In genomic region chr11:99389264-99389663, GRCm38 (mm10) we compare ENCODE assay signal across 10 mouse cellular contexts. TPM values are rescaled to one million over a fixed set of nuclear protein-coding genes. Genes with fewer than 3 reads are reported as not detected.
DNase-seq lines count a peak whose midpoint lies in the region; ATAC-seq and TF ChIP-seq lines count a peak whose summit lies in the region.
"Had no signal": no experiment of that assay in that cellular context is flagged by ENCODE, and none has a peak within 500 bp of the region (broad histone marks: within the 10 kb centered on the region; RNA-seq: fewer than 3 reads in every experiment).

Krt10 (minus strand) TSS chr11:99389364.

- WGBS in cerebellum, adult 2 months: 92% methylated on average over 4 of the region's 4 CpGs
- 85% methylated on average over 4 of the region's 4 CpGs for WGBS in intestine, embryonic 16.5 days
- 78% methylated on average over 4 of the region's 4 CpGs for WGBS in neural tube, embryonic 14.5 days

- no peaks in the 10 kb centered on the region for H3K9me3 ChIP-seq in intestine, embryonic 16.5 days (ENCODE audit: control insufficient read depth, low read length)
- H3K9me3 ChIP-seq in neural tube, embryonic 14.5 days (ENCODE audit: control insufficient read depth, low read length): no peaks in the 10 kb centered on the region

- TF ChIP-seq CTCF in cerebellum, adult 2 months (IDR thresholded peaks at IDR 0.05; ENCODE audit: borderline replicate concordance, insufficient read depth, low read depth, low read length): no peak
- no peak for TF ChIP-seq CTCF in left cerebral cortex, adult 2 months (IDR thresholded peaks at IDR 0.05)

- ATAC-seq in intestine, embryonic 16.5 days: no peak
- ATAC-seq in neural tube, embryonic 14.5 days (ENCODE audit: low read depth): no peak

- no peaks in the 10 kb centered on the region for H3K36me3 ChIP-seq in intestine, embryonic 16.5 days (ENCODE audit: control insufficient read depth, insufficient read depth, low read length)
- no peaks in the 10 kb centered on the region for H3K36me3 ChIP-seq in neural tube, embryonic 14.5 days (ENCODE audit: control insufficient read depth, insufficient read depth, low read length)

- H3K9ac ChIP-seq in intestine, embryonic 16.5 days (ENCODE audit: low read depth, low read length): no peak within 1 kb of the TSS
- H3K9ac ChIP-seq in neural tube, embryonic 14.5 days (replicated peaks; ENCODE audit: low read depth, low read length): no peak within 1 kb of the TSS

- intact Hi-C loops in left cerebral cortex, postnatal 25 days (cut with DNase I): loop anchor here (10.0 kb wide), 2 partner anchors 186 to 616 kb away; no protein-coding TSS in a partner anchor
- intact Hi-C loops in left cerebral cortex, adult 2 months (cut with DNase I): no loop called here

- H3K27me3 ChIP-seq in cerebellum, adult 2 months (ENCODE audit: control insufficient read depth, insufficient read depth, low read length): no peaks in the 10 kb centered on the region
- no peaks in the 10 kb centered on the region for H3K27me3 ChIP-seq in intestine, embryonic 16.5 days (replicated peaks; ENCODE audit: control insufficient read depth, insufficient read depth, low read length)
- H3K27me3 ChIP-seq in neural tube, embryonic 14.5 days (ENCODE audit: control insufficient read depth, insufficient read depth, low read length): no peaks in the 10 kb centered on the region

- TF ChIP-seq POLR2A in cerebellum, adult 2 months (IDR thresholded peaks at IDR 0.05; ENCODE audit: borderline replicate concordance, insufficient read depth, low read length): no peak

- H3K4me1 ChIP-seq in cerebellum, adult 2 months (ENCODE audit: control insufficient read depth, insufficient read depth, low read length): no peaks in the 10 kb centered on the region
- H3K4me1 ChIP-seq in intestine, embryonic 16.5 days (ENCODE audit: control insufficient read depth, insufficient read depth, low read length): peaks cover 3% of the 10 kb centered on the region; the same call in 1 of the 2 replicates
- H3K4me1 ChIP-seq in neural tube, embryonic 14.5 days (ENCODE audit: control insufficient read depth, insufficient read depth, low read length): peaks cover 4% of the 10 kb centered on the region; the same call in 1 of the 2 replicates

- H3K4me2 ChIP-seq in intestine, embryonic 16.5 days (ENCODE audit: low read depth, low read length): no peak within 1 kb of the TSS
- H3K4me2 ChIP-seq in neural tube, embryonic 14.5 days (ENCODE audit: low read depth, low read length): no peak within 1 kb of the TSS

- no peak within 1 kb of the TSS for H3K27ac ChIP-seq in cerebellum, adult 2 months (ENCODE audit: insufficient read depth, low read length)
- no peak within 1 kb of the TSS for H3K27ac ChIP-seq in left cerebral cortex, adult 2 months
- H3K27ac ChIP-seq in intestine, embryonic 16.5 days (ENCODE audit: low read length): no peak within 1 kb of the TSS
- H3K27ac ChIP-seq in neural tube, embryonic 14.5 days (ENCODE audit: low read depth, low read length): no peak within 1 kb of the TSS

- H3K4me3 ChIP-seq in cerebellum, adult 2 months (replicated peaks; ENCODE audit: insufficient read depth, low read depth, low read length): no peak within 1 kb of the TSS
- no peak within 1 kb of the TSS for H3K4me3 ChIP-seq in left cerebral cortex, adult 2 months
- H3K4me3 ChIP-seq in intestine, embryonic 16.5 days (ENCODE audit: low read length): no peak within 1 kb of the TSS
- no peak within 1 kb of the TSS for H3K4me3 ChIP-seq in neural tube, embryonic 14.5 days (ENCODE audit: low read depth, low read length)
- H3K4me3 ChIP-seq: myocyte had no signal

- no peak for DNase-seq in cerebellum, adult 2 months
- no peak for DNase-seq in cerebellum, adult 9-11 months
- DNase-seq in left cerebral cortex, postnatal 25 days (ENCODE audit: low spot score in 2 of 2): no peak
- DNase-seq in left cerebral cortex, adult 2 months (ENCODE audit: extremely low spot score in 1 of 2, low spot score in 2 of 2): no peak
- DNase-seq in ovary, postnatal 10 days (ENCODE audit: low spot score): no peak
- DNase-seq in adrenal gland, adult (ENCODE audit: inconsistent age in 2 of 2, low spot score in 1 of 2): no peak
- DNase-seq: thymus, postnatal 36 days had no signal

RNA-seq across cellular contexts. Expression of gene Krt10, which starts in this region (rescaled TPM):
- polyA plus RNA-seq in cerebellum, adult 2 months (2012; rRNA removed): 11.9 and 12.6 TPM in 2 replicates
- total RNA-seq in left cerebral cortex, postnatal 25 days (2021): 10 to 100 TPM; 10.6 to 11.7 TPM
- total RNA-seq in left cerebral cortex, adult 2 months (2021): 10 to 100 TPM in 1 of 2 experiments, 1 to 10 TPM in 1; 9.6 to 10.1 TPM
- polyA plus RNA-seq in intestine, embryonic 16.5 days (2015; fragmentation: Nextera tagmentation; extraction: Ambion mirVana): 15.5 and 16.4 TPM in 2 replicates
- 33.7 and 39.7 TPM in 2 replicates for polyA plus RNA-seq in neural tube, embryonic 14.5 days (2014; fragmentation: Nextera tagmentation; extraction: Ambion mirVana)
